Mouse (Mus musculus) R1 (cell line): ENCODE results near the gene Pglyrp1.

ENCODE experiments used
- DNase-seq: peaks from one replicate; pipeline ENCODE4 v3.0.0-alpha.2; 2018; ENCODE audit warnings: low read depth, low spot score

Gene Pglyrp1

GRCm38 (mm10) chr7:18884745-18885422, 13.8 kb downstream of the Pglyrp1 start:
- DNase-seq: peak; percentile 57

- no peak for DNase-seq
Observed at GRCm38 (mm10) chr7:18886963-18887362, 15.8 kb downstream of the Pglyrp1 start.

DNA sequence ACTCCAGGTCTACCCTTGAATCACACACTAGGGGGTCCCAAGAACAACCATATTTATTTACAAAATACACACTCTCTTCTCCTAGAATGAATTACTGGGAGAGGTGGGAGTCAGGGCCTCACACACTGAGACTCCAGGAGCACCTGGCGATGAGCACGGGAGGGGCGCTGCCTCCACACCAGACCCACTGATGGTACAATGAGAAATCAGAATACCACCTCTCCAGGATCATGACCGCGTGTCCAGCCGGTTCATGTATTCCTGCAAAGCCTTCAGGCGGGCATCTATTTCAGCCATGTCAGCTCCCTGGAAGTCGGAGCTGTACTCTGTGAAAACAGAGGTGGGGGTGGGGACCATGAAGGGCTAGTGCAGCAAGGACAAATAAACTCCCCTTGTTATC, 19.7 kb downstream of the Pglyrp1 start:
- no peak for DNase-seq

GRCm38 (mm10) chr7:18891872-18892599, 20.9 kb downstream of the Pglyrp1 start:
- peak; percentile 87 for DNase-seq

DNA sequence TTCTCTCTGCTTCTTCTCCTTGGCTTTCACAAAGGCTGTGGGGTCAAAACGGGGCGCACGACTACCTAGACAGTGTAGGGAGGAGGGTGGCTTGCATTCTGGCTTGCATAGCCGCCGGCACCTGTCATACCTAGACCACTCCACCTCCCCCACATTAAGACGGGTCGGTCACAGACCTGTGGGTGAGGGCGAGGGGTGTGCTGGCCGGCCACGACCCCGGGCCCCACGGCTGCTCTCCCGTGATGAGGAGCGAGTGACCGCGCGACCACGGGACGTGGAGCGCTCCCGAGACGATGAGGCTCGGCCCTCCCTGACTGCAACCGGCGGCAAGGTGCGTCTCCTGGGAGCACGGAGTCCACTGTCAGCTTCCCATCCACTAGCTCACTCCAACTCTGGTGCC, 21.9 kb downstream of the Pglyrp1 start:
- no peak for DNase-seq

DNA sequence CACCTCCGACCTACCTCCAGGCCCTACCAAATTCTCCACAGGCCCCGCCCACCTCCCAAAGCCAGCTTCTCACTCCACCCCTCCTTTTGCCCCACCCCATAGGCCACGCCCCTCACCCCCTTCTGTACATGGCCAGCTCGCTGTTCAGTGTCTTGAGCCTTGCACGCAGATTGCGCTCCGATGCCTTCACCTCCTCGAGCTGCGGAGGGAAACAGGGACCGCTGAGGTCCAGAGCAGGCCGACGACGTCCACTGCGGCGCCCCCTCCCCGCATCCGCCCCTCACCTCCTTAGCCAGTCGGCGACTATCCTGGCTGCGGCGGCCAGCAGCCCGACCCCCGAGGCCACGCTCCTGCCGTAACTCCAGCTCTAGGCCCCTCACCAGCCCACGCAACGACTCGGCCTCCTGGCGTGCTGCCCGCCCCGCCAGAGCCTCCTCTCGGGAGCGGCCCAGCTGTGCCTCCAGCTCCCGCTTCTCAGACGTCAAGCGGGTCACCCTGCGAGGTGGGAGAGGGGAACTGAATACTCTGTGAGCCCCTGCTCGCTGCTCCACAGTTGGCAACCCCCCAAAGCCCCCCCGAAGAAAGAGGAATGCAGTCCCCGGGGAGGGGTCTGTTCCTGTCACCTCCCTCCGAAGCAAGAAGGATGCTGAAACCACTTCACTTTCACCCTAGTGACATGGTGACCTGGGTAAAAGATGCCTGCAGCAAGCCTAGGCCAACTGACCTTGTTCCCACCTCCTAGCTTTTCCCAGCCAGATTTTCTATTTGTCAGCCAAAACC, 22.7 kb downstream of the Pglyrp1 start:
- peak; percentile 87 for DNase-seq

DNA sequence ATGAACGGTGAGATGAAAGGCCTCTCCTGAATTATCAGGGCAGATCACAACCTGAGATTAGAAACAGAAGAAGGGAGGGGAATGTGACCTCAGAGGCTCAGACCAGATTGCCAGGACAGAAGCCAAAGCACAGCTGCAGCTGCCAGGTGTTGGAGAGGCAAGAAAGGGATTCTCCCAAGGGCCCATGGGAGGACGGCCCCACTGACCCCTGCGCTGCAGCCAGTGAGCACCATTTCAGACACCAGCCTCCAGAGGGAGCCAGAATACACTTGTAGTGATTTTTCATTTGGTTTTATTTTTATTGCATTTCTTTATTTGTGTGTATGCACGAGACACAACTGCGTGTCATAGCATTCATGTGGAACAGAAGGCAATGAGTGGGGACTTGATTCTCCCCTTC, 25.4 kb downstream of the Pglyrp1 start:
- no peak for DNase-seq

- no peak for DNase-seq
Observed at GRCm38 (mm10) chr7:18900513-18900912, 29.4 kb downstream of the Pglyrp1 start.

DNA sequence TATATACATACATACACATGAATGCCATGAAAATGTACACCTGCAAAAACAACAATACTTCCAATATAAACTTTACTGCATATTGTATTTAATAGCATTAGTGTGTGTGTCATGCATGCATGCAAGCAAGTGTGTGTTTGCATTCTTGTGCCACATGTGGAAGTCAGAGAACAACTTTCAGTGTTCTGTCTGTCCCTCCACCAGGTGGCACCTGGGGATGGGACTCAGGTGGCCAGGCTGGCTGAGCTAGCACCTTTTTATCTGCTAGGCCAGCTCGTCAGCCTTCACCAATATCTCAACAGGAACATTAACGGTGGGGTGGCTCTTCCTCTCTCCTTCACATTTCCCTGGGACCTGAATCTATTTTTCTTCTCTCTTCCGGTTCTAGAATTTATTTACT, 31.4 kb downstream of the Pglyrp1 start:
- no peak for DNase-seq

- DNase-seq: peak; percentile 63
Observed at GRCm38 (mm10) chr7:18904971-18905370, 33.8 kb downstream of the Pglyrp1 start.

GRCm38 (mm10) chr7:18909797-18910196, 38.7 kb downstream of the Pglyrp1 start:
- no peak for DNase-seq

GRCm38 (mm10) chr7:18910241-18910831, 39.2 kb downstream of the Pglyrp1 start, which contains the start of gene Ccdc61:
Ccdc61 (minus strand) TSS chr7:18910415.
- DNase-seq: peak; percentile 100

DNA sequence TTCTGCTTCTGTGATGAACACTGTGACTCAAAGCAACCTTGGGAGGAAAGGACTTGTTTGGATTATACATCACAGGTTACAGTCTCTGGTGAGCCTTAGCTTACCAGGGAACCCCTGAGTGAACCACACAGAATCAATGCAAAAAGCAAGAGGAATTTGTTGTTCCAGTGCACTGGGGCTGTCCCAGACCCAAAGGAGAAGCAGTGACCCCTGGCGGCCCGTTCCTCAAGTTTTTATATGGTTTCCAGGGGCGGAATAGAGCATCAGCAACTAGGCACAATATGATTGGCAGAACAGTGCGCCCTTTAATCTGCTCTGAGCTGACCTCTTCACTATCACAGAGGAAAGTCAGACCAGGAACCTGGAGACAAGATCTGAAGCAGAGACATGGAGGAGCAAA, 45.1 kb downstream of the Pglyrp1 start:
- DNase-seq: no peak

- DNase-seq: no peak
Observed at GRCm38 (mm10) chr7:18917931-18918330, 46.8 kb downstream of the Pglyrp1 start.

- DNase-seq: peak; percentile 84
Observed at GRCm38 (mm10) chr7:18921069-18921468, 49.9 kb downstream of the Pglyrp1 start.

DNA sequence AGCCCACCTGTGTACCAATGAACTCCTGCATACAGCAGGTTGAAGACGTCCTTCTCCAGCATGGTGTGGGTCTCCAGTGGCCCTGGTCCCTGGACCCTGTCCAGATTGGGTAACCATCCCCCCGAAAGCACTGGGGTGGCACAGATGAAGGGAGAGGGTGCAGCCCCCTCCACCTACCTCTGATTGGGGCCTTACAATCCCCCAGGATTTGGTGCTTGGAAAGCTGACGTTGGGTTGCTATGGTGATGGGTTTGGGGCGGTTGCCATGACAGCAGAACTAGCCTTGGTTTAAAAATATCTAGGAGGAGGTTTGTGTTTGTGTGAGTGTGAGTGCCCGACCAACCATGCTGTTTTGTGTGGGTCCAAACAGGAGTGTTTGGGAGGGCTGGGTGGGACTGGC, 51.7 kb downstream of the Pglyrp1 start:
- peak; percentile 44 for DNase-seq

DNA sequence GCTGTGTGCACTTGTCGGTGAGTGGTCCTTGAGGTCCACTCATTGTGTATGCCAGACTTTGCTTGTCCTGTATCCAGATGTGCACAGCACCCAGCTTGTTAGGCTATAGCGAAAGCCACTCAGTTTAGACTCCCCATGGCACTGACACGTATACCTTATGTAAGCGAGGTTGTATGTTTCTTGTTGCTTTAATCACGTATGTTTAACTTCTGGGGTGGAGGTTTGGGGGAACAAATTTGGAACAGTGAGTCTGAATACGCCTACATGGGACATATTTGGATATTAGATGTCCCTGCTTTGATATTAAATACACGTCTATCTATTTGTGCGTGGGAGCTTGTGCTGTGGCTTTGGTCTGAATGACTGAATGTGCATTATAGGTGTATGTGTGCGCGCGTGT, 52.1 kb downstream of the Pglyrp1 start:
- DNase-seq: no peak

DNA sequence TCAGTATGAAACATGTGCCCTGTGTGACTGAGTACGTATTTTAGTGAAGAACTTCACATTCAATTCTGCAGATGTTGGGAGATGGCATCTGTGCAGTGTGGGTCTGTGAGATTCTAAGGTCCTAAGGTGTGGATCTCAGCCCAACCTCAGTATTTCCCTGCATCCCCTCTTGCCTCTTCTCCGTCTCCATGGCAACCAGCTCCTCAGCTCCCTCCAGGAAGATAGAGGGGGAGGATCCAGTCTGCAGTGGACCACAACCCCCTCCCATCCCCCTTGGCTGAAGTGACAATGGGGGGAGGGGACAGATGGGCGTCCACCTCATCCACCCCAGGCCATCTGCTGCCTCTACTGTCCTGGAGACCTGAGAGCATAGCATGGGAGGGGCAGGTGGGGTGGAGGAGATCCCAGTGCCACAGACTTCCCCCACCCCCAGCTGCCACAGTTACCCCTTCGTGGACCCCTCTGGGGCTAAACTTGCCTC, 52.6 kb downstream of the Pglyrp1 start:
- DNase-seq: peak; percentile 76

- DNase-seq: no peak
Observed at GRCm38 (mm10) chr7:18924321-18924720, 53.2 kb downstream of the Pglyrp1 start.

- DNase-seq: peak; percentile 97
Observed at GRCm38 (mm10) chr7:18925162-18925938, 54.2 kb downstream of the Pglyrp1 start, which contains the start of gene Nova2. Nova2 (plus strand) TSS chr7:18925888.
